Mouse (Mus musculus): Measurements from ENCODE around the gene Borcs8.

DNA sequence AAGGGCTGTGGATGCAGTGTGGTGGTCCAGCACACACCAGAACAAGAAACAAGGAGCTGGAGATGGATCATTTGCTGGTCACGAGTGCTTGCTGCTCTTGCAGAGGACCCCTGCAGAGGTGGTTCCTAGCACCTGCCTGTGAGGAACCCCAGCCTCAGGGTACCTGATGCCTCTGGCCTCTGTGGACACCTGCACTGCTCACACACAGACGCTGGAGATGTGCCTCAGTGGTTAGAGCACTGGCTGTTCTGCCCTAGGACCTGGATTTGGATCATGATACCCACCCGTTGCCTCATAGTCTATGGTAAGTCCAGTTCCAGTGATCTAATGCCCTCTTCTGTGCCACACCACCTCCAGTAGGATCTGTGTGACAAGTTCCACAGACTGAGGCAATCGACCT, 2.7 kb upstream of the Borcs8 start:
- TF ChIP-seq POLR2A (IDR thresholded peaks at IDR 0.05; ENCODE audit: low read depth, low read length) (no peak), CTCF (IDR thresholded peaks at IDR 0.05; ENCODE audit: borderline replicate concordance, insufficient read depth, low read length) (no peak)

All from embryonic fibroblast, embryonic 13.5 days (primary cell).